Mouse (Mus musculus) lung, adult 2 months (tissue): ENCODE measurements at regions not wholly inside any gene's neighbourhood (a gene's known extent, or its start where the extent isn't known, plus 50 kb on each side); places are given as distances from the start of the nearest gene placed in this dataset.

Experiments used
- CTCF ChIP-seq: fragments of 200-500 bp; IDR thresholded peaks from 2 replicates; pipeline ENCODE4 v1.5.1; 2011; ENCODE audit warnings: mild to moderate bottlenecking, low read length, control low read depth; ENCODE audit not compliant: insufficient read depth
- POLR2A ChIP-seq: fragments of 200-500 bp; IDR thresholded peaks from 2 replicates; pipeline ENCODE4 v1.6.1; 2011; ENCODE audit warnings: low read depth, mild to moderate bottlenecking, control low read depth, low read length, borderline replicate concordance; ENCODE audit errors: extremely low read depth

DNA sequence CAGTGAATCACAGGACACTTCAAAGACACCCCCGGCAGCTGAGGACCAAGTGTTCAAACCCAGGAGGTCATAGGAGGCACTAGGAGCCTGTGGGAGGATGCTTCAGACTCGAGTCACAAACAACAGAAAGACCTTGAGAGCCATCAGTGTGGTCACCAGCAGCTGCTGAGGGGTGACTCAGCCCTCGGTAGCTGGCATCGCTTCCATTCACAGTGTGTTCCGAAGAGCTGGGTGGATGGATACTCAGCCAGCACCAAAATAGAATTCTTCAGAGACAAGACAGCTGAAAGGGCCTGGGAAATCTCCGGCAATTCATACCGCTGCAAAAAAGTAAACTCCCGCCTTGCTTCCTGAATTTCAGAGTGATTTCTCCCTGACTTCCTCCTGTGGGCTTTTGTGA, 87.4 kb upstream of the Foxk1 start:
- TF ChIP-seq CTCF, result no peak
- TF ChIP-seq POLR2A, result no peak
